Mouse (Mus musculus): ENCODE measurements around the gene Cplx3. TPM values are rescaled to one million over a fixed set of nuclear protein-coding genes. Genes with fewer than 3 reads are reported as not detected.

Cplx3 gene
- polyA plus RNA-seq, 1 experiment from 2014 or later, result 0.09 TPM

DNA sequence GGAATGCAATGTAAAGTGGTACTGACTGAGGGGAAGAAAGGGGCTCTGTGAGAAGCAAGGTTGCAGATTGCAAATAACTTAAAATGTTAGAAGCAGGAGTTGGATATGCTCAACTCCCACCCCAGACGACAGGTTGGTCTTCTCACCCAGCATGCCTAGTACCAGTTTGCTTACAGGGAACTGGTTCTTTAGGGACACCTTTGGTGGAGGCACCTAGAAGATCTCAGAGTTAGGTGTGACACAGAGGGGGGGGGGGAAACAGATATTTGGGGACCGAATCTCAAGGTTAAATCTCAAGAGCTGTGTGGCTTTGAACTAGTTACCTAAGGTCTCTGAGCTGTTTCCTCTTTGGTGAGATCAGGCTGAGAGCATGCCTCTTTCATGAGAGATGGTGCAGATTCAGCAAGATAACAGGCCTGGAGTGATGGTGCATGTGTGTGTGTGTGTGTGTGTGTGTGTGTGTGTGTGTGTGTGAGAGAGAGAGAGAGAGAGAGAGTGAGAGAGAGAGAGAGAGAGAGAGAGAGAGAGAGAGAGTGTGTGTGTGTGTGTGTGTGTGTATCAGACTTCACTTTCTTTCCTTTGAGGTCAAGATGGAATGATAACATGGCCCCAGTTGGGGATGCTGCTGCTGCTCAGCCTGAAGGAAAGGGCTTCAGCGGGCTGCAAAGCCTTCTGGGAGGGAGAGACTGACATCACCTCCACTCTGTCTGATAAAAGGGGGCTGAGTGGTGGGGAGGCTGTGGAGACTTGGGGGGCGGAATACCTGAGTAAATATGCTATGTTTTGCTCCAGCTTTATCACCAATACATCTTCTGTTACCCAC, 41.4 kb upstream of the Cplx3 start:
- Histone ChIP-seq H3K27ac (ENCODE audit: low read depth, low read length) (no peak overlapping the region), H3K36me3 (ENCODE audit: control insufficient read depth, insufficient read depth, low read length) (no peaks in the 10 kb centered on the region), H3K27me3 (ENCODE audit: control insufficient read depth, insufficient read depth, low read length) (no peaks in the 10 kb centered on the region), H3K4me2 (replicated peaks; ENCODE audit: low read depth, low read length) (no peak overlapping the region), H3K9me3 (ENCODE audit: control insufficient read depth, low read length) (no peaks in the 10 kb centered on the region), H3K9ac (ENCODE audit: low read depth, low read length) (no peak overlapping the region), H3K4me1 (replicated peaks; ENCODE audit: control insufficient read depth, insufficient read depth, low read length) (peaks cover 10% of the 10 kb centered on the region), H3K4me3 (ENCODE audit: low read depth, low read length) (no peak overlapping the region)
- no peak for ATAC-seq (ENCODE audit: low FRiP score)
- no peak for DNase-seq (ENCODE audit: low spot score)
- WGBS, result 74% methylated on average over 4 of the region's 4 CpGs

DNA sequence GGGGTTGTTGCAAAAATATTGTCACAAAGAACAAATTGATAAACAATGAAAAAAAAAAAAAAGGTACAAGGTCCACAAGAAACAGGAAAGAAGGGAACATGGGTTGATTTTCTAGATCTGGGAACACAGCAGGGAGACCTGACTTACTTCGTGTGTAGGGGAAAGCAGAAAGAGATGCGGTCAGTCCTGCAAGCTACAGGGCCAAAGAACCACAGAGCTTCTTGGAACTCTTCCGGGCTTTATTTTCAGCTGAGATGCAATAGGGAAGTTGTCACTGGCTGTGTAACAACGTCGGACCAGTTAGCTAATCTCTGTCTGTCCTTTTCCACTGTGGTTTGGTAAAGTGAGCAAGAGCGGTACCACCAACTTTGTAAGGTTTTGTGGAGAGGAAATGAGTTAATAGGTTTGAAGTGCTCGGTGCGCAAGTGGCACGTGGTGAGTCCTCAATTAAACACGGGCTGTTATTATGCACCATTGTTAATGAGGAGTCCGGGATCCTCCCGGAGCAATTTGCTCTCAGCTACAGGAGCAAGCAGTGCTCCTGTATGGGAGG, 40.5 kb upstream of the Cplx3 start:
- WGBS, result 82% methylated on average over 12 of the region's 12 CpGs
- Histone ChIP-seq H3K9ac (ENCODE audit: low read depth, low read length) (no peak overlapping the region), H3K4me1 (replicated peaks; ENCODE audit: control insufficient read depth, insufficient read depth, low read length) (peaks cover 10% of the 10 kb centered on the region), H3K9me3 (ENCODE audit: control insufficient read depth, low read length) (no peaks in the 10 kb centered on the region), H3K27me3 (ENCODE audit: control insufficient read depth, insufficient read depth, low read length) (no peaks in the 10 kb centered on the region), H3K4me3 (ENCODE audit: low read depth, low read length) (no peak overlapping the region), H3K4me2 (replicated peaks; ENCODE audit: low read depth, low read length) (no peak overlapping the region), H3K27ac (ENCODE audit: low read depth, low read length) (no peak overlapping the region), H3K36me3 (ENCODE audit: control insufficient read depth, insufficient read depth, low read length) (no peaks in the 10 kb centered on the region)
- DNase-seq (ENCODE audit: low spot score) (no peak), ATAC-seq (ENCODE audit: low FRiP score) (no peak)

DNA sequence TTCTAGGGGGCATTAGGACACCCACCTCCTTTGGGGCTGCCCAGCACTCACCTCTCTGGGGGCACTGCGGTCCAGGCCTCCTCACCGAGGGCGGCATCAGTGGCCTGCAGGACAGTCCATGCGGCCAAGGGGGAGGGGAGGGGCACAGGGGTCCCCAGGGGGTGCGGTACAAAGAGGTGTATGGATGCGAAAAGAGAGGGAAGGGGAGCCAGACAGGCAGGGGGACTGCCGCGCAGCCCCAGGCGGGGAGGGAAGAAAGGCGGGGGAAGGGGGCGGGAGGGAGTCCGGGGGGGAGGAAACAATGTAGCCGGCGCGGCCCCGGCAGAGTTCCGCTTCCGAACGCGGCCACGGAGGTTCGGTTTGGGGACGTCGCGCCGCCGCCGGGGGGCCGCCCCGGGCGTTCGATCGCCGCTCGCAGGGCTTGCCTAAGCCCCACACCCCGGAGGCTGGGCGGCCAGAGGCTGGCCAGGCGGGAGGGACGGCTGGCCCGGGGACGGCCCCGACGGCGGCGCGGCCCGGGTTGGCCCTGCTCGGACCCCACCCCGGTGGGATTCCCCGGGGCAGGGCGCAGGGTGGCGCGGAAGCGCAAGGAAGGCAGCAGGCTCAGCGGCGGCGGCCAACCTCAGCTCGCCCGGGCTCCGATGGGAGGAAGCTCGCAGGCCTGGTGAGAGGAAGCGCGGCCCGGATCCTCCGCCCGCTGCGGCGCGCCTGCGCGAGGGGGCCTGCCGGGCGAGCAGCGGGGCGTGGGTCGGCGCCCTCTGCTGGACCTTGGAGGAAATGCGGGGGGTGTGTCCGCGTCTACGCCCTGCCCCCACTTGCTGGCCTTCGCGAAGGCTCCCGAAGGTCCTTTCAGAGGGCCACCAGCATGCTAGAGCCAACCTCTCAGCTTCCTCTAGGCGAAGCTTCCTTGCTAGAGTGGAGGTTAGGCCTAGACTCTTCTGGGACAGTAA, 39.1 kb upstream of the Cplx3 start:
- under 1% methylated on average over 42 of the region's 85 CpGs for WGBS

DNA sequence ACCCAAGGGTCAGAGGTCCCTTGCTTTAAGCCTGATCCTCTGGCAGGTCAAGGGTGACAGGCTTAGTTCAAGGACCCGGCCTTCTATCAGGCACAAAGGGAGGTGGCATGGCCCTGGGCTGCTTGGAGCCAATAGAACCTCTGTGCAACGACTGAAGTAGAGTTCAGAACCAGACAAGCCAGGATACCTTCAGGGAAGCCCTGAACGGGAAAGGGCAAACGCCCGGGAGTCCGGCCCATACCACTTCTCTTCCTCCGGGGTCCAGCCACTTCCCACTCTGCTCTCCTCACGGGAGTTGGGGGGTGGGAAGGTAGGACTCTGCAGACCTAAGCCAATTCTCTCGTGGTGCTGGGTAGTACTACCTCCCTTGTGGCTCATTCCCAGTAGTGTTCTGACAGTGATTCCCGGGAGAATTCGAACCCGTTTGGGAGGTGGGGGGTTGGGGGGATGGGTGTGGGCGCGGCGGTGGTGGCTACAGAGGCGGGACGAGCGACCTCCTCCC, 38.4 kb upstream of the Cplx3 start:
- Histone ChIP-seq H3K9me3 (ENCODE audit: control insufficient read depth, low read length) (no peaks in the 10 kb centered on the region), H3K4me1 (replicated peaks; ENCODE audit: control insufficient read depth, insufficient read depth, low read length) (peaks cover 20% of the 10 kb centered on the region), H3K4me2 (replicated peaks; ENCODE audit: low read depth, low read length) (peak overlapping the region; percentile 87), H3K27ac (ENCODE audit: low read depth, low read length) (peak overlapping the region; percentile 96), H3K9ac (ENCODE audit: low read depth, low read length) (peak overlapping the region; percentile 97), H3K4me3 (ENCODE audit: low read depth, low read length) (peak overlapping the region; percentile 96), H3K36me3 (ENCODE audit: control insufficient read depth, insufficient read depth, low read length) (no peaks in the 10 kb centered on the region), H3K27me3 (ENCODE audit: control insufficient read depth, insufficient read depth, low read length) (no peaks in the 10 kb centered on the region)
- ATAC-seq (ENCODE audit: low FRiP score) (peak; percentile 41), DNase-seq (ENCODE audit: low spot score) (peak; percentile 60)
- WGBS, result under 1% methylated on average over 18 of the region's 18 CpGs

More for the DNA sequence above, 39.1 kb upstream of the Cplx3 start:
- peaks cover 18% of the 10 kb centered on the region for H3K4me1 ChIP-seq (replicated peaks; ENCODE audit: control insufficient read depth, insufficient read depth, low read length)
- peak overlapping the region; percentile 97 for H3K9ac ChIP-seq (ENCODE audit: low read depth, low read length)
- no peaks in the 10 kb centered on the region for H3K9me3 ChIP-seq (ENCODE audit: control insufficient read depth, low read length)
- peak overlapping the region; percentile 96 for H3K27ac ChIP-seq (ENCODE audit: low read depth, low read length)
- ATAC-seq (ENCODE audit: low FRiP score), result peak; percentile 88
- peak overlapping the region; percentile 87 for H3K4me2 ChIP-seq (replicated peaks; ENCODE audit: low read depth, low read length)
- peak overlapping the region; percentile 96 for H3K4me3 ChIP-seq (ENCODE audit: low read depth, low read length)
- DNase-seq (ENCODE audit: low spot score), result peak; percentile 96
- no peaks in the 10 kb centered on the region for H3K27me3 ChIP-seq (ENCODE audit: control insufficient read depth, insufficient read depth, low read length)
- H3K36me3 ChIP-seq (ENCODE audit: control insufficient read depth, insufficient read depth, low read length), result no peaks in the 10 kb centered on the region

DNA sequence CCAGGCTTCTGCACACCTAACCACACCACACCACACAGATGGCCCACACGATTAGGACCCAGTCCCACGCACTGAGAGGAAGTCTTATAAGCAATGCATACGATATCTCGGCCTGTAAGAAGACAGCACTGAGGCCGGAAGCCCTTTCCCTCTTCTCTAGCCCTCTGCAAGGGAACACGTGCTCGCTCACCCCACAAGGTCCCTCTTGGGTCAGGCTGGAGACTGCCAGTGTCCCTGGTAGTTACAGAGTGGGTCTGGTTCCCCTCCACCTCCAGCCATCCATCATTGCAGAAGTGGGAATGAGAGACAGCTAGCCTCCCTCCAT, 37.7 kb upstream of the Cplx3 start:
- Histone ChIP-seq H3K4me1 (replicated peaks; ENCODE audit: control insufficient read depth, insufficient read depth, low read length) (peaks cover 27% of the 10 kb centered on the region), H3K27ac (ENCODE audit: low read depth, low read length) (no peak overlapping the region), H3K27me3 (ENCODE audit: control insufficient read depth, insufficient read depth, low read length) (no peaks in the 10 kb centered on the region), H3K36me3 (ENCODE audit: control insufficient read depth, insufficient read depth, low read length) (no peaks in the 10 kb centered on the region), H3K9ac (ENCODE audit: low read depth, low read length) (peak overlapping the region; percentile 97), H3K4me3 (ENCODE audit: low read depth, low read length) (peak overlapping the region; percentile 96), H3K4me2 (replicated peaks; ENCODE audit: low read depth, low read length) (peak overlapping the region; percentile 87), H3K9me3 (ENCODE audit: control insufficient read depth, low read length) (no peaks in the 10 kb centered on the region)
- ATAC-seq (ENCODE audit: low FRiP score), result no peak
- WGBS, result 58% methylated on average over 7 of the region's 7 CpGs
- DNase-seq (ENCODE audit: low spot score), result no peak

DNA sequence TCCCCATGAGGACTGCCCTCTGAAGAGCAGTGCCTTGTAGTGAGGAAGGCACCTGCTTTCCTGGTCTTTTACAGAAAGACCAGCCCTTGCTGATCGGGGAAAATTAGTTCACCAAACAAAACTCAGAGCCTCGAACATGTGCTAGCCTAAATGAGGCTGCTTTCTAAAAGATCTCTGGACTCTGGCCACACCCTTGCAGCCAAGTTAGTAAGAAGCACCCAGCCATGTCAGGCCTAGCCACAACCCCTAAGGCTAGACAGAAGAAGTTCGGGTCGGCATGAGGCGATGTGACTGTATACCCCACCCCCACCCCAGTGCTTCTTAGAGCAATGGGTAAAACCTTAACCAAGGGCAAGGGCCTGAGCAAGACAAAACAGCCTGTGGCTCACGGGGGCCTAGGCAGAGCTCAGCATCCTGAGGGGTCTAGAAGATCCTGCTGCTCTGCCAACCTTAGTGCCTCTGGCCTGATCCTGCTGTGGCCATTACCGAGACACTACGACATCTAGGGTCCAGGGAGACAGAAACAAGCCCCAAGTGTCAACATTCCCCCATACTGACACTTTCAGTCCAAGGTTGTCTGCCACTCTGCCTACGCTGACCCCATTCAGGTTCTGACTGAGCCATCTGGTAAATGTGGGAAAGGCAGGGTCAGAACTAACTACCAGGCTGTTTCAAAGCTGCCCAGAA, 37.2 kb upstream of the Cplx3 start:
- WGBS, result 65% methylated on average over 9 of the region's 9 CpGs
- ATAC-seq (ENCODE audit: low FRiP score) (no peak), DNase-seq (ENCODE audit: low spot score) (no peak)
- Histone ChIP-seq H3K36me3 (ENCODE audit: control insufficient read depth, insufficient read depth, low read length) (no peaks in the 10 kb centered on the region), H3K4me1 (replicated peaks; ENCODE audit: control insufficient read depth, insufficient read depth, low read length) (peaks cover 28% of the 10 kb centered on the region), H3K27ac (ENCODE audit: low read depth, low read length) (no peak overlapping the region), H3K9ac (ENCODE audit: low read depth, low read length) (peak overlapping the region; percentile 97), H3K9me3 (ENCODE audit: control insufficient read depth, low read length) (no peaks in the 10 kb centered on the region), H3K4me3 (ENCODE audit: low read depth, low read length) (peak overlapping the region; percentile 96), H3K4me2 (replicated peaks; ENCODE audit: low read depth, low read length) (peak overlapping the region; percentile 87), H3K27me3 (ENCODE audit: control insufficient read depth, insufficient read depth, low read length) (no peaks in the 10 kb centered on the region)

DNA sequence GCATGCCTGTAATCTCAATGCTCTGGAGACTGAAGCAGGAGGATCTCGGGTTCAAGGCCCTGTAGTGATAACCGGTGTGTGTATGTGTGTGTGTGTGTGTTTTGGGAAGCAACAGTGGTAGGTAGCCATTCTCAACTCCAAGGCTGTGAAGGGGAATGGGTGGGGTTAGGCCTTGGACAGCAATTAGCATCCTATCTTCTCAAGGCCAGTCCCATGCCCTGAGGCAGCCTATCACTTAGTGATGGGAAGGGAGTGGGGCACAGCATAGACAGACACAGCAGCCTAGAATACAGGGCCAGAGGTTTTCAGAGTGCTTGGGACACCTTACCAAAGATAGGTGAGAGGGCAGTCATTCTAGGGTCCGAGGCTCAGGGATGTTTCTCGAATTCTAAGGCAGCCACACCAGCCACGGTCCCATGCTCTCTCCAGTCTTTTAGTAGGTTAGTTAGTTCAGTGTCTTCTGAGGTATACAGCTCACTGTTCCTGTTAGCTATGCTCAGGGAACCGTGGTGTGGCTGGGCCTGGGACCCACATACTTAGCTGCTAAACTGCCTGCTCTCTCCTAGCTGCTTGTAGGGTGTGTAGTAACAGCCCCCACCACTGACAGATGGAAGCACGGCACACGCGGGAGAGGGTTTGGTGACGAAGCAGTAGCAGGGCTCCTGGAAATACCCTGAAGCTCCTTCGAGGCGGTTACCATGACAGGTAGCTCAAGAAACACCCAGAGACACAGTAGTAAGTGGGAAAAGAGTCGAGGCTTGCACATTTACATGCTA, 35.9 kb upstream of the Cplx3 start:
- 87% methylated on average over 13 of the region's 13 CpGs for WGBS
- Histone ChIP-seq H3K4me3 (ENCODE audit: low read depth, low read length) (no peak overlapping the region), H3K36me3 (ENCODE audit: control insufficient read depth, insufficient read depth, low read length) (no peaks in the 10 kb centered on the region), H3K4me1 (replicated peaks; ENCODE audit: control insufficient read depth, insufficient read depth, low read length) (peaks cover 28% of the 10 kb centered on the region), H3K27ac (ENCODE audit: low read depth, low read length) (no peak overlapping the region), H3K4me2 (replicated peaks; ENCODE audit: low read depth, low read length) (no peak overlapping the region), H3K9me3 (ENCODE audit: control insufficient read depth, low read length) (no peaks in the 10 kb centered on the region), H3K27me3 (ENCODE audit: control insufficient read depth, insufficient read depth, low read length) (no peaks in the 10 kb centered on the region), H3K9ac (ENCODE audit: low read depth, low read length) (no peak overlapping the region; the same call in 1 of the 2 replicates)
- ATAC-seq (ENCODE audit: low FRiP score) (no peak), DNase-seq (ENCODE audit: low spot score) (no peak)

Data from hindbrain, embryonic 11.5 days (tissue).